Mouse (Mus musculus) gastrocnemius, adult 8-10 months (tissue): ENCODE measurements around the gene Vmn1r225. TPM values are rescaled to one million over a fixed set of nuclear protein-coding genes. Genes with fewer than 3 reads are reported as not detected.
"Not testable (repeated sequence)": the region's sequence is repeated elsewhere in the genome, so short reads cannot be mapped to it uniquely, and the experiment has no call there.

Experiments
- DNase-seq, 2 experiments: peaks; one replicate each; pipeline ENCODE4 v3.0.0; 2022; ENCODE audit warnings: low spot score in 2 of 2
- total RNA-seq, 4 experiments: library from RNA; stranded (reverse); gene quantifications; 2 replicates each; pipeline ENCODE4 v1.2.4; 2022

Vmn1r225 gene
- not detected for total RNA-seq

DNA sequence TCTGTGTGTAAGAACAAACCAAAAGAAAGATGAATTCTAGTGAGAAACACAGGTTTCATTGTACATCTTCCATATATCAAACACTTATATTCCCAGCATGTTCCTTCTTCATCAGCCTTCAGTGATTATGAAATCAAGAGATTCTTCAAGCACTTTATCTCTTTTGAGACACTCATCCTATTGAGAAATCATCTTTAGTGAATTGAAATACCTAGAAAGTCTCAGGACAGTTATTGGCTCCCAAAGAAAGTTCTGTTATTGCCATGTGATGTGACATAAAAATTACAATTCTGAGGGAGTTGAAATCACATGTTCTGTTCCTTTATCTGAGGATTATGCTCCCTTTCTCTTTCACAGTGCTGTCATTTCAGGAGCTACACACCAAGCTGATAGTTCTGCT, at the start of gene Vmn1r225:
Vmn1r225 (plus strand) TSS at position 301 of the 400 bp plus-strand sequence.
- DNase-seq: no peak

DNA sequence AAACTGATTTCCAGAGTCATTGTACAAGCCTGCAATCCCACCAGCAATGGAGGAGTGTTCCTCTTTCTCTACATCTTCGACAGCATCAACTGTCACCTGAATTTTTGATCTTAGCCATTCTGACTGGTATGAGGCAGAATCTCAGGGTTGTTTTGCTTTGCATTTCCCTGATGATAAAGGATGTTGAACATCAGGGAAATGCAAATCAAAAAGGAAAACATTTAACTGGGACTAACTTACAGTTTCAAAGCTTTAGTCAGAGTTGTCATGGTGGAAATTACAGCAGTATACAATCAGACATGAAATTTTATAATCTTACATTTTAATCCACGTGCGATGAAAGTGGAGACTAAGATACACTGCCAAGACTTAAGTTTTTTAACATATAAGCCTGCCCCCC, 24.6 kb upstream of the Vmn1r225 start:
- no peak for DNase-seq

DNA sequence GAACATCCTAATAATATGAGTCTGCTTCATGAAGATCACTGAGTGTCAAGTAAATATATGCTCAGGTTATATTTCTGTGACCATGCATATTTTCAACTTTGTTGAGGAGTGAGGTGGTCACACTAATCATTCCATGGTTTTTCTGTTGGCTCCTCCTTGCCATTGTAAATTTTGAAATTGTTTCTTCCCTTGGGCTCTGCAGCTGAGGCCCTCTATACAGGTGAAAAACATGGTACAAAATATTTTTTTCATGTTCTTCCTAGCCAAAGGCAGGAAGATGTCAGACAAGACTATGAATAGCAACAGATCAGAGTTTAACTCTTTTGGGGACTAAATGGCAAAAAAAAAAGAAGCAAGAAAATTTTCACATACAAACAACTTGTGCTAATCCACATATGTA, 16.7 kb upstream of the Vmn1r225 start, which contains the start of gene Vmn2r108:
Vmn2r108 (minus strand) TSS at position 101 of the 400 bp plus-strand sequence.
- DNase-seq: no peak

DNA sequence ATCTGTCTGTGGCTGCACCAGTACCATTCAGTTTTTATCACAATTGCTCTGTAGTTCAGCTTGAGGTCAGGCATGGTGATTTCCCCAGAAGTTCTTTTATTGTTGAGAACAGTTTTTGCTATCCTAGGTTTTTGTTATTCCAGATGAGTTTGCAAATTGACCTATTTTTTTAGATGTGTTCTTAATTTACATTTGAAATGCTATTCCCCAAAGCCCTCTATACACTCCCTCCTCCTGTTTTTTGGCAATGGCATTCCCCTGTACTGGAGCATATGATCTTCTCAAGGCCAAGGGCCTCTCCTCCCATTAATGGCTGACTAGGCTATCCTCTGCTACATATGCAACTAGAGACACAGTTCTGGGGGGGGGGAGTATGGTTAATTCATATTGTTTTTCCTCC, 10.3 kb downstream of the Vmn1r225 start:
- not testable (repeated sequence) for DNase-seq

Other genes starting within 250 kb of the Vmn1r225 start
- not detected for gene Vmn2r106, start 212.6 kb upstream of the Vmn1r225 start, total RNA-seq
- gene Vmn2r107, start 152.9 kb upstream of the Vmn1r225 start, total RNA-seq: not detected
- gene Vmn1r224, start 84.0 kb upstream of the Vmn1r225 start, total RNA-seq: not detected
- not detected for gene Vmn2r108, start 16.8 kb upstream of the Vmn1r225 start, total RNA-seq
- gene Vmn2r109, start 66.6 kb downstream of the Vmn1r225 start, total RNA-seq: not detected
- gene Vmn2r110, start 98.3 kb downstream of the Vmn1r225 start, total RNA-seq: not detected
- not detected for gene Fpr-rs3, start 126.7 kb downstream of the Vmn1r225 start, total RNA-seq
- gene Vmn1r226, start 184.7 kb downstream of the Vmn1r225 start, total RNA-seq: not detected
- not detected for gene Vmn1r227, start 231.7 kb downstream of the Vmn1r225 start, total RNA-seq